Mouse (Mus musculus) megakaryocyte-erythroid progenitor cell, adult 5-6 weeks (primary cell): Measurements from ENCODE around the gene Ddx42. TPM values are rescaled to one million over a fixed set of nuclear protein-coding genes. Genes with fewer than 3 reads are reported as not detected.
"Not testable (repeated sequence)": the region's sequence is repeated elsewhere in the genome, so short reads cannot be mapped to it uniquely, and the experiment has no call there.

Source experiments
- ATAC-seq: replicated peaks from 2 replicates; pipeline ENCODE4 v1.8.0; 2016; ENCODE audit warnings: mild to moderate bottlenecking, inconsistent platforms; ENCODE audit not compliant: severe bottlenecking, poor library complexity, low FRiP score, low TSS enrichment
- total RNA-seq, 2 experiments: library from RNA; stranded (forward) in 1 of 2; stranded (reverse) in 1 of 2; fragments of 200-1000, 215-1000 nt in 1 of 2; fragments of >200 nt in 1 of 2; fragmentation: Nextera tagmentation in 1 of 2; gene quantifications; 2 replicates each; pipeline ENCODE4 v1.2.3; 2014 to 2017

Ddx42 gene
- total RNA-seq, 2 experiments from 2014 or later, result 66.6 to 82.7 TPM

- not testable (repeated sequence) for ATAC-seq
Observed at GRCm38 (mm10) chr11:106199997-106200396, 16.7 kb upstream of the Ddx42 start.

DNA sequence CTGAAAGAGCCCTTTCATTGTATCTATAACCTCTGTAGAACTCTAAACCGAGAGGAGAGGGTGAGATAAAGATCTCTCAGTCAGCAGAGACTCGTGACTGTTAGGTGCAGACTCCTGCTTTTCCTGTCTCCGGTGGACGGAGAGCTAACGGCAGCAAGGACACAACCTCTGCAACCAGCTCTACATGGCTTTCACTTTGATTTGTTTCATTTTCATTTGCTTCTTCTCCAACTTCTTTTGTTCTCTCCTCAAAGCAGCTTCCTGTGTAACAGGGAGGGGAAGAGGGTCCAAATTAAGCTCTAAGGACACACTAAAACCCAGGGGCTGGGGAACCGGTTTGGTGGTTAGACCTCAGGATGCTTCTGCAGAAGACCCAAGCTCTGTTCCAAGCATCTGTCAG, 16.0 kb upstream of the Ddx42 start:
- ATAC-seq, result 0 out of 2 replicates have a peak, but pooled peaks have one; percentile 15

GRCm38 (mm10) chr11:106201337-106202122, 15.2 kb upstream of the Ddx42 start:
- ATAC-seq, result peak; percentile 85

- no peak for ATAC-seq
Observed at GRCm38 (mm10) chr11:106202123-106202465, 14.6 kb upstream of the Ddx42 start, which contains the start of gene Strada. Gene Strada, minus strand, starts transcription at chr11:106202168.

GRCm38 (mm10) chr11:106212771-106213170, 4.0 kb upstream of the Ddx42 start:
- ATAC-seq, result no peak

DNA sequence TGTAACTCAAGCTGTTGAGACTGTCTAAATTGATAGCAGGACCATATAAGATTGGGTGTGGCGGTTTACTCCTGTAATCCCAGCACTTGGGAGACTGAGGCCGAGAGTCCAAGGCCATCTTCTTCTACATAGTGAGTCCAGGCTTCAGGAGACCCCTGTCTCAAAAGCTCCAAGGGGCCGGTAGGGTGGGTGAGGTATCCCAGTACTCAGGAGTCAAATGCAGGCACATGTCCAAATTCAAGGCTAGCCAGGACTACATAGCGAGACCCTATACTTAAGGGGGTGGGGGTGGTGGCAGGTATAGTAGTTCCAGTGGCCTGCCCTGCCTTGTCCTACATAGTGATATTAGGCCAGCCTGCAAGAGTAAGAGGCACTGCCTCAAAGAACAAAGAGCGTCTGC, 1.9 kb upstream of the Ddx42 start:
- no peak for ATAC-seq

DNA sequence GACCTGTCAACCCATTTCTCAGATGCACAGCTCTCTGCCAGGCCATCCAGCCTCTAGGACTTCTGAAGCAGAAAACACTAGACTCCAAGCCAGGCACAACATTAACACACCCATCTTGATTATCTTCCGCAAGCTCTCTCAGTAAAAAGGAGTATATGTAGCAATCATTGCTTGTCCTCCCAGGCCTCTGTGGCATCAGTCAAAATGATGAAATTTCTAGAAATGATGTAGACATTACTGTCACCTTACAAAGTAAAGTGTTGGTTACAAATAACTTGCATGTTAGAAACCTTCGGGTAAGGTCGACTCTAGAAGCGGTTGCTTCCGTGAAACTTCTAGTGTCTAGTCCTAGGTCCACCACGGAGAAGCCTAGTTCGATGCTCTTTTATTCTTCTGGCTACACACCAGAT, 1.3 kb upstream of the Ddx42 start:
- ATAC-seq, result no peak

GRCm38 (mm10) chr11:106215927-106216729, 598 bp upstream of the Ddx42 start, which contains the start of gene Ccdc47:
Gene Ccdc47, minus strand, starts transcription at chr11:106216344.
- peak; percentile 90 for ATAC-seq

GRCm38 (mm10) chr11:106220603-106221002, 3.9 kb downstream of the Ddx42 start:
- ATAC-seq, result no peak

DNA sequence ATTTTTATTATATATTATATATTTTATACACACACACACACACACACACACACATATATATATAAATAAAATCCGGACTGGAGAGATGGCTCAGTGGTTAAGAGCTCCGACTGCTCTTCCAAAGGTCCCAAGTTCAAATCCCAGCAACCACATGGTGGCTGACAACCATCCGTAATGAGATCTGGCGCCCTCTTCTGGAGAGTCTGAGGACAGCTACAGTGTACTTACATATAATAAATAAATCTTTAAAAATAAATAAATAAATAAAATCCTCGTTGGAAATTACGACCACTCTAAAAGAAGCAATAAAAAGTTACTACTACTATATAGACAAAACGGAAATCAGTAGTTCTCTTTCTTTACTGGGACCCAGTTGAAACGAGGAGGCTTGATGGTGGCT, 17.3 kb downstream of the Ddx42 start:
- not testable (repeated sequence) for ATAC-seq

DNA sequence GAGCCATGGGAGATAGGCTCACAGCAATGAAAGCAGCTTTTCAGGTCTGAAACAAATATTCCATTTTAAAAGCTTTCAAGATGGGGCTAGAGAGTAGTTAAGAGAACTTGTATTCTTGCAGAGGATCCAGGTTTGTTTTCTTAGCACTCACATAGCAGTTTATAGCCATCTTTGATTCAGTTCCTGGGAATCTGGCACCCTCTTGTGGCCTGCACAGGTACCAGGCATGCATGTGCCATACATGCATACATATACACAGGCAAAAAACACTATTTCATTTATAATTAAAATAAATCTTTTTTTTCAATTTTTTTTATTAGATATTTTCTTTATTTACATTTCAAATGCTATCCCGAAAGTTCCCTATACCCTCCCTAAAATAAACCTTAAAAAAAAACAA, 30.1 kb downstream of the Ddx42 start:
- 0 out of 2 replicates have a peak, but pooled peaks have one; percentile 45 for ATAC-seq

DNA sequence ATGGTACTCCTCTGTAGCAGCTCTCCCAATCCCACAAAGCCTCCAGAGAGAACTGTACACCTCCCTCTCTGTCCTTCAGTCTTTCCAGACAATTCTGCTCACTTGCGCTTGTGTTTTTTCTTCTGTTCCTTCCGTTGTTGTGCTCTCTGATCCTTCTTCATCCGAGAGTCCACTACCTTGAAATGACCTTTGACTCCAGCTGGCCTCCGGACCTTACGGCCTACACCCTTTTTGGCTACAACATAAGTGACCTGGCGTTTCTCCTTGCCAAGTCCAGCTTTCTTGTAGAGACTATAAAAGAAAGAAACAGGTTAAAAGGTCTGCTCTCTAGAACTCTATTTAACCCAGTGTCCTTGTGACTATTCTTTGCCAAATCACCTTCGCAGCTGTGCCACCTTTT, 32.6 kb downstream of the Ddx42 start:
- ATAC-seq, result no peak

- ATAC-seq, result no peak
Observed at GRCm38 (mm10) chr11:106254767-106255166, 38.0 kb downstream of the Ddx42 start.

- peak; percentile 19 for ATAC-seq
Observed at GRCm38 (mm10) chr11:106255174-106255573, 38.4 kb downstream of the Ddx42 start.

DNA sequence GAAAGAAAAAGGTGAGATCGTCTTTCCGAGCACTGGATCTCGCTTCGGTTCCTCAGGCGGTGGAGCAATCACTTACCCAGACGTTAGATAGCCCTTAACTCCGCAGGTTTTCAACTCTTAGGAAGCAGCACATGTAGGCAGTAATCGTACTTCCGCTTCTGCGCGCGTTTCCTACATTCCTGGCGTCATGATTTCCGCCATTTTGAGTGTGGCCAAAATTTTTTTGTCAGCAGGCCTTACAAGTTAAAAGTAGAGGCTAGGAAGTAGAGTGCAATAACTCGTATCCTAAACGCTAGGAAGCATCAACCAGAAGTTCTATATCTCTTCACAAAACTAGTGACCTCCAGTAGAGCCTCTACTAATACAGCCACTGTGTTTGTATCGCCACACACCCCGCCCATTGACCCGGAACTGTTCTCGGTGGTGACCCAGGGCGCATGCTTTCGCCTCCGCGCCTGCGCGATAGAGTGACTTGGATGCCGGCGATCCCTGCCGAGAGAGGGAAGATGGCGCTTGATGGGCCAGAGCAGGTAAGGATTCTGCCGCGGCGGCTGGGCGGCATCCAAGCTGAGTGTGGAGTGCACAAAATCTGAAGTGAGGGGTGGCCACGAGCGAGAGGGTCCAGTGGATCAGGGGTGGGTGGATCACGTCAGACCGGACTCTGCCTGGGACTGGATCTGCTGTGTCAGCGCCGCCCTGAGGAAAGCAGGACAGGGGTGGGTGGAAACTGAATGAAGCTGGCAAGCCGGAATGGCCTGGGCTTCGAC, 39.1 kb downstream of the Ddx42 start, which contains the start of the genes Ftsj3 and Psmc5:
TSS of gene Ftsj3 (minus strand) at position 395 of the 767 bp plus-strand sequence.
TSS of gene Psmc5 (plus strand) at position 470 of the 767 bp plus-strand sequence.
- ATAC-seq, result peak; percentile 92

GRCm38 (mm10) chr11:106256775-106257174, 40.0 kb downstream of the Ddx42 start:
- ATAC-seq, result no peak

DNA sequence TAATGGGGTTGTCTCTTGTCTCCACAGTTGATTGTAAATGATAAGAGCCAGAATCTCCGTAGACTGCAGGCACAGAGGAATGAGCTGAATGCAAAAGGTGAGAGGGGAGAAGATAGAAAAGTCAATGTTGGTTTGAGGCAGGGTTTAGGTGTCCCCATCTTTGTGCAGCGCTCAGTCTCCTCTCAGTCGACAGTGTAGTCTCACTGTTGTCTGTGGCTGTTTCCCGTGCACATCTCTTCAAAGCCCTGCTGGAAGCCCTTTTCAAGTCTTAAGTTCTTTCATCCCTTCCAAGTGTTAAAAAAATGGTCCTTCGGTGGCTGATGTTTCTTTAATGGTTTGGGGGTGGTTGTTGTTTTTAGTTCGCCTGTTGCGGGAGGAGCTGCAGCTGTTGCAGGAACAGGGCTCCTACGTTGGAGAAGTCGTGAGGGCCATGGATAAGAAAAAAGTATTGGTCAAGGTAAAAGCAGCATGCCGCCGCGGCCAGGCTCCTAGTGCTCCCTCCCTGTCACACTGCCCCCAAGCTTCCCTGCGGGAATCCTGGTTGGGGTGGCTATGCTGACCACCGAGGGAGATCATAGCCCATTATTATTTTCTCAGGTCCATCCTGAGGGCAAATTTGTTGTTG, 44.2 kb downstream of the Ddx42 start:
- no peak for ATAC-seq

GRCm38 (mm10) chr11:106263963-106264362, 47.2 kb downstream of the Ddx42 start:
- ATAC-seq, result no peak

- no peak for ATAC-seq
Observed at GRCm38 (mm10) chr11:106264988-106265387, 48.3 kb downstream of the Ddx42 start.
